Mouse (Mus musculus): ENCODE results near the gene Fzd4. TPM values are rescaled to one million over a fixed set of nuclear protein-coding genes. Genes with fewer than 3 reads are reported as not detected.

The Fzd4 gene
- polyA plus RNA-seq, 1 experiment from 2014 or later: 1.7 TPM

DNA sequence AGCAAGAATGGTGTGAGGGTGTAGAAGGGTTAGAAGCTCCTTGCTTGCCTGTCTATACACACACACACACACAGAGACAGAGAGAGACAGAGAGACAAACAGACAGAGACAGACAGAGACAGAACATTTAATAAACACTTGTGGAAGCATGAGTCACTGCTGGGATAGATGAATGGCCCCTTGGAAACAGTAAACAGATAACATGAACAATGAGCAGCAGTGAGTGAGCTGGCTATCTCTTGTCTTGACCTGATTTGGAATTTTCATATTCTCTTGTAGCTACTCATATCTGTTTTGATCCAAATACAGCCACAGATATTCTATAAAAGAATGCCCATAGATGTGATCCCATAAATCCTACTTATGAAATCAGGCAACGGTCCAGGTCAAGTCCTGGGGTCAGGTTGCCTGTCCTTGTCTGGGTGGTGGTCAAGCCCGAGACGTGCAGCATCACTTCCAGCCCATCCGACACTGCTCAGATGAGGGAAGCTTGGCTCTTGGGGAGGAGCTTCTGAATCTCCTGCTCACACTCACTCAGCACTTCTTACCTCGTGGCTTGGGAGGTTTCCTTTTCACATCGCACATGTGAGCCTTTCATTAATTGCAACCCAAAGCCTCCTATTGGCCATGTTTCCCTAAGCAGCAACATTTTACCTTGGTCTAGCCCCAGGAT, 32.4 kb upstream of the Fzd4 start:
- Histone ChIP-seq H3K27me3 (ENCODE audit: control insufficient read depth, insufficient read depth, low read depth, low read length) (peaks cover 4% of the 10 kb centered on the region), H3K9ac (ENCODE audit: low read depth, low read length) (no peak overlapping the region), H3K4me1 (ENCODE audit: control insufficient read depth, insufficient read depth, low read length) (no peaks in the 10 kb centered on the region), H3K36me3 (ENCODE audit: control insufficient read depth, insufficient read depth, low read length) (no peaks in the 10 kb centered on the region), H3K27ac (ENCODE audit: low read length) (no peak overlapping the region), H3K9me3 (replicated peaks; ENCODE audit: control insufficient read depth, low read length, poor library complexity, severe bottlenecking) (no peaks in the 10 kb centered on the region), H3K4me3 (ENCODE audit: low read depth, low read length) (no peak overlapping the region), H3K4me2 (ENCODE audit: low read length) (no peak overlapping the region)
- WGBS: 79% methylated on average over 6 of the region's 6 CpGs
- ATAC-seq: no peak

- no peak for ATAC-seq
- no peak overlapping the region for H3K27ac ChIP-seq (ENCODE audit: low read length)
- 41% methylated on average over 7 of the region's 7 CpGs for WGBS
- H3K27me3 ChIP-seq (ENCODE audit: control insufficient read depth, insufficient read depth, low read depth, low read length): no peaks in the 10 kb centered on the region
- no peaks in the 10 kb centered on the region for H3K4me1 ChIP-seq (ENCODE audit: control insufficient read depth, insufficient read depth, low read length)
- no peak overlapping the region for H3K9ac ChIP-seq (ENCODE audit: low read depth, low read length)
- H3K36me3 ChIP-seq (ENCODE audit: control insufficient read depth, insufficient read depth, low read length): no peaks in the 10 kb centered on the region
- H3K4me3 ChIP-seq (ENCODE audit: low read depth, low read length): no peak overlapping the region
- no peak overlapping the region for H3K4me2 ChIP-seq (ENCODE audit: low read length)
- H3K9me3 ChIP-seq (replicated peaks; ENCODE audit: control insufficient read depth, low read length, poor library complexity, severe bottlenecking): no peaks in the 10 kb centered on the region
These were observed 23.0 kb upstream of the Fzd4 start for GRCm38 (mm10) chr7:89380935-89381705.

DNA sequence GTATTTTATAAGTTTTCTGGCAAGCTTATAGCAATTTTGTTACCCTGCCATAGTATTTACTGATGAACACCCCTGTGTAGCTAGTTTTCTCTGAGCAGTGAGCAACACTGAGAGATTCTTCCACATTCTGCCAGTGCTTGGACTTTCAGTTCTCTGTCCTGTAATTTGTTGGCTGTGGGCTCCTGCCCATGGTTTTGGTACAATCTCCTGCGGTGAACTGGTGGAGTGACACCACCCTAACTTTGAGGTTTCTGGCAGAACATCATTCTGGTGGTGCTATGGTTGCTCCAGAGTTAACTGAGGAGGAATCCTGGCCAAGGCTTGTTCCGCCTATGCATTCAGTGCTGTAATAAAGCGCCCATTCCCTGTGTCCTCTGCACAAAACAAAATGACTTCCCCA, 21.3 kb upstream of the Fzd4 start:
- Histone ChIP-seq H3K27me3 (ENCODE audit: control insufficient read depth, insufficient read depth, low read depth, low read length) (no peaks in the 10 kb centered on the region), H3K36me3 (ENCODE audit: control insufficient read depth, insufficient read depth, low read length) (no peaks in the 10 kb centered on the region), H3K4me1 (ENCODE audit: control insufficient read depth, insufficient read depth, low read length) (no peaks in the 10 kb centered on the region), H3K4me3 (ENCODE audit: low read depth, low read length) (no peak overlapping the region), H3K9me3 (replicated peaks; ENCODE audit: control insufficient read depth, low read length, poor library complexity, severe bottlenecking) (no peaks in the 10 kb centered on the region), H3K27ac (ENCODE audit: low read length) (no peak overlapping the region), H3K4me2 (ENCODE audit: low read length) (no peak overlapping the region), H3K9ac (ENCODE audit: low read depth, low read length) (no peak overlapping the region)
- WGBS: 89% methylated on average over 3 of the region's 3 CpGs
- ATAC-seq: no peak

- no peak overlapping the region for H3K4me2 ChIP-seq (ENCODE audit: low read length)
- 81% methylated on average over 3 of the region's 3 CpGs for WGBS
- no peaks in the 10 kb centered on the region for H3K4me1 ChIP-seq (ENCODE audit: control insufficient read depth, insufficient read depth, low read length)
- no peaks in the 10 kb centered on the region for H3K27me3 ChIP-seq (ENCODE audit: control insufficient read depth, insufficient read depth, low read depth, low read length)
- ATAC-seq: no peak
- no peak overlapping the region for H3K9ac ChIP-seq (ENCODE audit: low read depth, low read length)
- no peak overlapping the region for H3K4me3 ChIP-seq (ENCODE audit: low read depth, low read length)
- no peaks in the 10 kb centered on the region for H3K36me3 ChIP-seq (ENCODE audit: control insufficient read depth, insufficient read depth, low read length)
- H3K27ac ChIP-seq (ENCODE audit: low read length): no peak overlapping the region
- no peaks in the 10 kb centered on the region for H3K9me3 ChIP-seq (replicated peaks; ENCODE audit: control insufficient read depth, low read length, poor library complexity, severe bottlenecking)
These were observed 15.2 kb upstream of the Fzd4 start for GRCm38 (mm10) chr7:89388981-89389380.

DNA sequence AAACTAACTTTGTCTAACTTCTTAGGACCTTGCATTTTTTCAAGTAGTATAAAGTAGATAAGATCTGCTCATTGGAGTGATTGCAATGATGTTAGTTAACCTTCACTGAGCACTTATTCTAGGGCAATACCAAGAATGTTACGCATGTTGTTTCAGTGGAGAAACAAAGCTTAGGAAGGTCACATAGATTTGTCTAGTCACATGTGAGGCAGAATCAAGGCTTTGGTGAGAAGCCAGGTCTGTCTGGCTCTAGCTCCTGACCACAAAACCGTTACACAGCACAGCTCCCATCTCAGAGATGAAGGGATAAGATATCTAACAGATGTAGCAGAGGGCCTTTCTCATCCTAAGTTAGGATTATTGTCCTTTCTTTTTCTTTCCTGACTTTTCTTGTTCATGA, 13.5 kb upstream of the Fzd4 start:
- H3K4me1 ChIP-seq (ENCODE audit: control insufficient read depth, insufficient read depth, low read length): no peaks in the 10 kb centered on the region
- no peaks in the 10 kb centered on the region for H3K27me3 ChIP-seq (ENCODE audit: control insufficient read depth, insufficient read depth, low read depth, low read length)
- no peak overlapping the region for H3K4me3 ChIP-seq (ENCODE audit: low read depth, low read length)
- no peaks in the 10 kb centered on the region for H3K9me3 ChIP-seq (replicated peaks; ENCODE audit: control insufficient read depth, low read length, poor library complexity, severe bottlenecking)
- no peaks in the 10 kb centered on the region for H3K36me3 ChIP-seq (ENCODE audit: control insufficient read depth, insufficient read depth, low read length)
- H3K27ac ChIP-seq (ENCODE audit: low read length): no peak overlapping the region
- no peak overlapping the region for H3K4me2 ChIP-seq (ENCODE audit: low read length)
- WGBS: 82% methylated on average over 2 of the region's 2 CpGs
- ATAC-seq: no peak
- H3K9ac ChIP-seq (ENCODE audit: low read depth, low read length): no peak overlapping the region

DNA sequence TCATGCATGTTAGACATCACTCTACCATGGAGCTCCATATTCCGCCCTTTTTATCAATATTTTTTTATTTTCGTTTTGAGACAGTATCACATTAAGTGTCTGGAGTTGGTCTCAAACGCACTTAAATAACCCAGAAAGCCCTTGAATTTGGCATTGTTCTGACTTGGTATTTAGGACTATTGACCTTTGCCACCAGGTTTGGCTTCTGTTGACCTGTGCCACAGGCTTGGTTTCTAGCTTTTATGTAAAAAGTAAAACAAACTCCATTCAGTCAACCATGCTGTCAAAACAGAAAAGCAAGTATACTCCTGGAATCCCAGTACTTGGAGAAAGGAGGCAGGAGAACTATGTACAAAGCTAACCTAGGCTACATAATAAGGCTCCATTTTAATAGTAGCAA, 12.9 kb upstream of the Fzd4 start:
- H3K4me3 ChIP-seq (ENCODE audit: low read depth, low read length): no peak overlapping the region
- 85% methylated on average over 3 of the region's 3 CpGs for WGBS

GRCm38 (mm10) chr7:89391831-89392230, 12.3 kb upstream of the Fzd4 start:
- Histone ChIP-seq H3K36me3 (ENCODE audit: control insufficient read depth, insufficient read depth, low read length) (no peaks in the 10 kb centered on the region), H3K4me1 (ENCODE audit: control insufficient read depth, insufficient read depth, low read length) (no peaks in the 10 kb centered on the region)

More for the DNA sequence above, 12.9 kb upstream of the Fzd4 start:
- Histone ChIP-seq H3K27me3 (ENCODE audit: control insufficient read depth, insufficient read depth, low read depth, low read length) (no peaks in the 10 kb centered on the region), H3K27ac (ENCODE audit: low read length) (no peak overlapping the region), H3K4me2 (ENCODE audit: low read length) (no peak overlapping the region), H3K9ac (ENCODE audit: low read depth, low read length) (no peak overlapping the region), H3K4me1 (ENCODE audit: control insufficient read depth, insufficient read depth, low read length) (no peaks in the 10 kb centered on the region), H3K9me3 (replicated peaks; ENCODE audit: control insufficient read depth, low read length, poor library complexity, severe bottlenecking) (no peaks in the 10 kb centered on the region), H3K36me3 (ENCODE audit: control insufficient read depth, insufficient read depth, low read length) (no peaks in the 10 kb centered on the region)
- ATAC-seq: no peak

GRCm38 (mm10) chr7:89392388-89392787, 11.8 kb upstream of the Fzd4 start:
- Histone ChIP-seq H3K27ac (ENCODE audit: low read length) (no peak overlapping the region), H3K4me1 (ENCODE audit: control insufficient read depth, insufficient read depth, low read length) (no peaks in the 10 kb centered on the region), H3K27me3 (ENCODE audit: control insufficient read depth, insufficient read depth, low read depth, low read length) (no peaks in the 10 kb centered on the region), H3K9ac (ENCODE audit: low read depth, low read length) (no peak overlapping the region), H3K36me3 (ENCODE audit: control insufficient read depth, insufficient read depth, low read length) (no peaks in the 10 kb centered on the region), H3K4me2 (ENCODE audit: low read length) (no peak overlapping the region), H3K9me3 (replicated peaks; ENCODE audit: control insufficient read depth, low read length, poor library complexity, severe bottlenecking) (no peaks in the 10 kb centered on the region), H3K4me3 (ENCODE audit: low read depth, low read length) (no peak overlapping the region)
- WGBS: 77% methylated on average over 4 of the region's 4 CpGs
- no peak for ATAC-seq

More at GRCm38 (mm10) chr7:89391831-89392230, 12.3 kb upstream of the Fzd4 start:
- Histone ChIP-seq H3K9ac (ENCODE audit: low read depth, low read length) (no peak overlapping the region), H3K27ac (ENCODE audit: low read length) (no peak overlapping the region), H3K4me2 (ENCODE audit: low read length) (no peak overlapping the region), H3K27me3 (ENCODE audit: control insufficient read depth, insufficient read depth, low read depth, low read length) (no peaks in the 10 kb centered on the region), H3K4me3 (ENCODE audit: low read depth, low read length) (no peak overlapping the region), H3K9me3 (replicated peaks; ENCODE audit: control insufficient read depth, low read length, poor library complexity, severe bottlenecking) (no peaks in the 10 kb centered on the region)
- WGBS: 85% methylated on average over 4 of the region's 4 CpGs
- ATAC-seq: no peak

DNA sequence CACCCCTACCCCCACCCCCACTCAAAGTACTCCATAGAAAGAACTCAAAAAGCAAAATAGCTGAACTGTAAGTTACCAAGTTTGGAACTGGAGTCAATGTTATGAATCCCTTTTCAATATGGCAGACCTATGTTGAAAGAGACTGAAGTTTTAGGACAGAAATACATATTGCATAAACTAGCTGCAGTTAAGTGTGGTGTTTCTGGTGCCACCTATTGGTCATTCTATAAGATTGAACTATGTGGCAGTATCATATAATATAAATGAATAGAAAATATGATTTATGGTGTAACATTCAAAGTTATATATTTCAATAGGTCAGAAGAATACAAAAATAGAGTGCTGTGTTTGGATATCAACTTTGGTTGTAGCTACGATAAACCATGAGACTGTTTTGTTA, 11.3 kb upstream of the Fzd4 start:
- Histone ChIP-seq H3K4me2 (ENCODE audit: low read length) (no peak overlapping the region), H3K9me3 (replicated peaks; ENCODE audit: control insufficient read depth, low read length, poor library complexity, severe bottlenecking) (no peaks in the 10 kb centered on the region), H3K27me3 (ENCODE audit: control insufficient read depth, insufficient read depth, low read depth, low read length) (no peaks in the 10 kb centered on the region), H3K4me1 (ENCODE audit: control insufficient read depth, insufficient read depth, low read length) (no peaks in the 10 kb centered on the region), H3K9ac (ENCODE audit: low read depth, low read length) (no peak overlapping the region), H3K4me3 (ENCODE audit: low read depth, low read length) (no peak overlapping the region), H3K27ac (ENCODE audit: low read length) (no peak overlapping the region), H3K36me3 (ENCODE audit: control insufficient read depth, insufficient read depth, low read length) (no peaks in the 10 kb centered on the region)
- ATAC-seq: no peak
- WGBS: 98% methylated on average over 1 of the region's 1 CpGs

All from midbrain, embryonic 16.5 days (tissue).